Mouse (Mus musculus): ENCODE measurements around the gene Ankrd33b. TPM values are rescaled to one million over a fixed set of nuclear protein-coding genes. Genes with fewer than 3 reads are reported as not detected.

Ankrd33b gene
- total RNA-seq, 1 experiment = 3.8 TPM

- no peaks in the 10 kb centered on the region for H3K4me1 ChIP-seq (ENCODE audit: control insufficient read depth in 2 of 2, insufficient read depth in 2 of 2, low read length in 2 of 2, poor library complexity in 1 of 2)
- H3K4me3 ChIP-seq (ENCODE audit: insufficient read depth in 1 of 2, low read depth in 1 of 2, low read length in 2 of 2, poor library complexity in 1 of 2, severe bottlenecking in 1 of 2) = no peak overlapping the region
- in situ Hi-C loops (cut with MboI; ENCODE audit: low sequenced_read_pairs in 2 of 2, unreplicated experiment in 2 of 2) = loop anchor here in 1 of 2 experiments (25.0 kb wide), 1 partner anchor 318 kb away; no protein-coding TSS in a partner anchor
- no peaks in the 10 kb centered on the region for H3K36me3 ChIP-seq (ENCODE audit: control insufficient read depth, insufficient read depth, low read length, poor library complexity, severe bottlenecking)
- H3K9me3 ChIP-seq (ENCODE audit: control insufficient read depth, insufficient read depth, low read depth, low read length) = no peaks in the 10 kb centered on the region
- no peak overlapping the region for H3K27ac ChIP-seq (ENCODE audit: insufficient read depth, low read depth, low read length, poor library complexity, severe bottlenecking)
- no peak overlapping the region for H3K9ac ChIP-seq (ENCODE audit: insufficient read depth, low read depth, low read length, poor library complexity, severe bottlenecking)
- no peak for DNase-seq (ENCODE audit: low read depth, low spot score)
- TF ChIP-seq MAFK (IDR thresholded peaks at IDR 0.05; ENCODE audit: insufficient read depth, low read depth, low read length) = no peak
- TF ChIP-seq ZNF384 (IDR thresholded peaks at IDR 0.05; ENCODE audit: low read depth, low read length) = no peak
- TF ChIP-seq CHD2 (IDR thresholded peaks at IDR 0.05; ENCODE audit: low read depth, low read length) = no peak
- no peak for TF ChIP-seq ZC3H11A (IDR thresholded peaks at IDR 0.05; ENCODE audit: borderline replicate concordance, low read depth, low read length)
- TF ChIP-seq HCFC1 (IDR thresholded peaks at IDR 0.05; ENCODE audit: borderline replicate concordance, insufficient read depth, low read length) = no peak
Measured at GRCm38 (mm10) chr15:31255762-31256161, 111.8 kb downstream of the Ankrd33b start.

- in situ Hi-C loops (cut with MboI; ENCODE audit: low sequenced_read_pairs in 2 of 2, unreplicated experiment in 2 of 2) = loop anchor here in 1 of 2 experiments (25.0 kb wide), 1 partner anchor 318 kb away; no protein-coding TSS in a partner anchor
- no peak overlapping the region for H3K4me3 ChIP-seq (ENCODE audit: insufficient read depth in 1 of 2, low read depth in 1 of 2, low read length in 2 of 2, poor library complexity in 1 of 2, severe bottlenecking in 1 of 2)
- H3K4me1 ChIP-seq (ENCODE audit: control insufficient read depth in 2 of 2, insufficient read depth in 2 of 2, low read length in 2 of 2, poor library complexity in 1 of 2) = no peaks in the 10 kb centered on the region
- no peak for TF ChIP-seq ZC3H11A (IDR thresholded peaks at IDR 0.05; ENCODE audit: borderline replicate concordance, low read depth, low read length)
- no peak for TF ChIP-seq CHD2 (IDR thresholded peaks at IDR 0.05; ENCODE audit: low read depth, low read length)
- TF ChIP-seq HCFC1 (IDR thresholded peaks at IDR 0.05; ENCODE audit: borderline replicate concordance, insufficient read depth, low read length) = no peak
- no peak for TF ChIP-seq ZNF384 (IDR thresholded peaks at IDR 0.05; ENCODE audit: low read depth, low read length)
- TF ChIP-seq MAFK (IDR thresholded peaks at IDR 0.05; ENCODE audit: insufficient read depth, low read depth, low read length) = no peak
- no peak overlapping the region for H3K27ac ChIP-seq (ENCODE audit: insufficient read depth, low read depth, low read length, poor library complexity, severe bottlenecking)
- no peak overlapping the region for H3K9ac ChIP-seq (ENCODE audit: insufficient read depth, low read depth, low read length, poor library complexity, severe bottlenecking)
- H3K9me3 ChIP-seq (ENCODE audit: control insufficient read depth, insufficient read depth, low read depth, low read length) = no peaks in the 10 kb centered on the region
- no peak for DNase-seq (ENCODE audit: low read depth, low spot score)
- H3K36me3 ChIP-seq (ENCODE audit: control insufficient read depth, insufficient read depth, low read length, poor library complexity, severe bottlenecking) = no peaks in the 10 kb centered on the region
Measured at GRCm38 (mm10) chr15:31254939-31255535, 112.5 kb downstream of the Ankrd33b start.

- no peaks in the 10 kb centered on the region for H3K9me3 ChIP-seq (ENCODE audit: control insufficient read depth, insufficient read depth, low read depth, low read length)
- in situ Hi-C loops (cut with MboI; ENCODE audit: low sequenced_read_pairs in 2 of 2, unreplicated experiment in 2 of 2) = loop anchor here in 1 of 2 experiments (25.0 kb wide), 1 partner anchor 317 kb away; no protein-coding TSS in a partner anchor
- TF ChIP-seq ZC3H11A (IDR thresholded peaks at IDR 0.05; ENCODE audit: borderline replicate concordance, low read depth, low read length) (no peak), HCFC1 (IDR thresholded peaks at IDR 0.05; ENCODE audit: borderline replicate concordance, insufficient read depth, low read length) (no peak), MAFK (IDR thresholded peaks at IDR 0.05; ENCODE audit: insufficient read depth, low read depth, low read length) (no peak), ZNF384 (IDR thresholded peaks at IDR 0.05; ENCODE audit: low read depth, low read length) (no peak)
- no peak overlapping the region for H3K27ac ChIP-seq (ENCODE audit: insufficient read depth, low read depth, low read length, poor library complexity, severe bottlenecking)
- DNase-seq (ENCODE audit: low read depth, low spot score) = no peak
- H3K4me3 ChIP-seq (ENCODE audit: insufficient read depth in 1 of 2, low read depth in 1 of 2, low read length in 2 of 2, poor library complexity in 1 of 2, severe bottlenecking in 1 of 2) = no peak overlapping the region
- H3K4me1 ChIP-seq (ENCODE audit: control insufficient read depth in 2 of 2, insufficient read depth in 2 of 2, low read length in 2 of 2, poor library complexity in 1 of 2) = peaks cover 0 to 2% of the 10 kb centered on the region in 2 experiments; a peak in 1 of 4 replicates
- H3K9ac ChIP-seq (ENCODE audit: insufficient read depth, low read depth, low read length, poor library complexity, severe bottlenecking) = no peak overlapping the region
- H3K36me3 ChIP-seq (ENCODE audit: control insufficient read depth, insufficient read depth, low read length, poor library complexity, severe bottlenecking) = no peaks in the 10 kb centered on the region
Measured at GRCm38 (mm10) chr15:31253963-31254362, 113.6 kb downstream of the Ankrd33b start.

GRCm38 (mm10) chr15:31253380-31253779 is 114.1 kb downstream of the Ankrd33b start:
- TF ChIP-seq ZC3H11A (IDR thresholded peaks at IDR 0.05; ENCODE audit: borderline replicate concordance, low read depth, low read length) = no peak
- no peak for TF ChIP-seq HCFC1 (IDR thresholded peaks at IDR 0.05; ENCODE audit: borderline replicate concordance, insufficient read depth, low read length)
- TF ChIP-seq CHD2 (IDR thresholded peaks at IDR 0.05; ENCODE audit: low read depth, low read length) = no peak
- no peak for TF ChIP-seq MAFK (IDR thresholded peaks at IDR 0.05; ENCODE audit: insufficient read depth, low read depth, low read length)
- no peak for TF ChIP-seq ZNF384 (IDR thresholded peaks at IDR 0.05; ENCODE audit: low read depth, low read length)
- in situ Hi-C loops (cut with MboI; ENCODE audit: low sequenced_read_pairs in 2 of 2, unreplicated experiment in 2 of 2) = loop anchor here in 1 of 2 experiments (25.0 kb wide), 1 partner anchor 316 kb away; no protein-coding TSS in a partner anchor
- Histone ChIP-seq H3K4me1 (ENCODE audit: control insufficient read depth in 2 of 2, insufficient read depth in 2 of 2, low read length in 2 of 2, poor library complexity in 1 of 2) (peaks cover 2 to 3% of the 10 kb centered on the region in 2 experiments; a peak in 2 of 4 replicates), H3K27ac (ENCODE audit: insufficient read depth, low read depth, low read length, poor library complexity, severe bottlenecking) (no peak overlapping the region), H3K9ac (ENCODE audit: insufficient read depth, low read depth, low read length, poor library complexity, severe bottlenecking) (no peak overlapping the region), H3K4me3 (ENCODE audit: insufficient read depth in 1 of 2, low read depth in 1 of 2, low read length in 2 of 2, poor library complexity in 1 of 2, severe bottlenecking in 1 of 2) (no peak overlapping the region), H3K36me3 (ENCODE audit: control insufficient read depth, insufficient read depth, low read length, poor library complexity, severe bottlenecking) (no peaks in the 10 kb centered on the region), H3K9me3 (ENCODE audit: control insufficient read depth, insufficient read depth, low read depth, low read length) (no peaks in the 10 kb centered on the region)
- DNase-seq (ENCODE audit: low read depth, low spot score) = no peak

Data from ES-E14 (cell line).